Mouse (Mus musculus) frontal cortex, postnatal 14 days (tissue): ENCODE measurements around the gene Tpst1.
A peak's percentile ranks its signal among the peaks of the same experiment; 100 is the strongest.
"Not testable (repeated sequence)": the region's sequence is repeated elsewhere in the genome, so short reads cannot be mapped to it uniquely, and the experiment has no call there.

Experiments used
- DNase-seq, 2 experiments: peaks; one replicate each; pipeline ENCODE4 v3.0.0; 2022; ENCODE audit warnings: low spot score in 2 of 2

Tpst1 gene

DNA sequence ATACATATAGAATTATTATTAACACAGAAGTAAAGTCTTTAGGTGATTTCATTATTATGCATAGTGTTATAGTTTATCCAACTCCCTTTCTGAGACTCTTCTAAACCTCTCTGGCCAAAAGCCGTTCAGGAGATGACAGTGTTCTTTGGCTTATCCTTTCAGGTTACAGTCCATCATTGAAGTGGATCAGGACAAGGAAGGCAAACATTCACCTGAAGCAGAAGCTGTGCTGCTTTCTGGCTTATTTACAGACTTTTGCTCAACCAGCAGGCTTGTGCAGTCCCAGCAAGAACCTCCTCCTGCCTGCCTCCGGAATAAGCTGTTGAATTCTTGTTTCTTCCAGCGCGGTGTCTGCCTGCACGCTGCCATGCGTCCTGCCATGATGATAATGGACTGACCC lies at the start of gene Tpst1:
TSS of gene Tpst1 (plus strand) at position 301 of the 400 bp plus-strand sequence.
- no peak for DNase-seq

DNA sequence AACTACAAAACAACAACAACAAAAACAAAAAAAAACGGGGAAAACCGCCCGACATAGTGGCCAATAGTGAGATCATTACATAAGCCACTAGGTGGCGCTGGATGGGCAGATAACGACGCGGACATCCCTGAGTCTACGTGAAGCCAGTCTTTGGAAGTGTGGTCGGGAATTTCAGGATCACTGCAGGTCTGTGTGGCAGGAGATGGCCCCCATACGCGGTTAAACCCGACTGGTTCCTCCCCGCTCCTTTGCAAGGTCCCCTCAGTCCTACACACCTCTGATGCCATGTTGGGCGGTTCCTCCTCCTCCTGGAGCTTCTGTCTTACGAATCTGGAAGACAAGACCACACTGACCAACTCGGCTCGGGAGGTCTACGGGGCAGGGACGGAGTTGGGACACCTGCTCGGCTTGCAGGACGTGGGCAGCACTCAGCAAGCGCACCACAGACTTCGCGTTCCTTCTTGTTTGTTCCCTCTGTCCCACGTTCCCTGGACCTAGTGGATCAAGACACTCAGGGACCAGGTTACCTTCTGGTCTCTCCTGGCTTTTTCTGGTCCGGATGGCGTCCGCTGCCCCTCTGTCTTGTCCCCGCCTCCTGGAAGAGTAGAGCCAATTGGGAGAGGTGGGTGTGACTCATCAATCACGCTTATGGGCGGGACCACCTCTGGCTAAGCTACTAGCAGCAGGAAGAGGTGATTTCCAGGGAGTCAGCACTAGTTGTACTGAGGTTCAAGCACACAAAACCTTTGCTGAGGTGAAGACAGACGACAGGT lies 49.2 kb upstream of the Tpst1 start:
- DNase-seq, result peak; percentile 59 to 62

DNA sequence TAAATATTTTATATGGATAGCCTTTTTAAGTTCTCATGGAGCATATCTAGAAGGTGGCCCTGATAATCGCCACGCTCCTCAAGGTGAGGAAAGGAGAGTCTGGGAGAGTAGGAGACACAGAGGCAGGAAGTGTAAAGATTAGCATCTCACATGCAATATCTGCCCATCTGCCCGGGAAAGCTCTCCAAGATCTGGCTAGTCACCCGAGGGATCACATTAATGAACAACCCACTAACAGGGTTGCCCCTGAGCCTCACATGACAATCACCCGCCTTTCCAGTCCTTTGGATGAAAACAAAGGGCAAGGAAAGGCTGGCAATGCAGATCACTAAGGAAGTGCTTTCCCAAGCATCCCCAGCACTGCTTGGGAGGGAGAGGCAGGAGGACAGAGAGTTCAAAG lies 46.0 kb upstream of the Tpst1 start:
- no peak for DNase-seq

DNA sequence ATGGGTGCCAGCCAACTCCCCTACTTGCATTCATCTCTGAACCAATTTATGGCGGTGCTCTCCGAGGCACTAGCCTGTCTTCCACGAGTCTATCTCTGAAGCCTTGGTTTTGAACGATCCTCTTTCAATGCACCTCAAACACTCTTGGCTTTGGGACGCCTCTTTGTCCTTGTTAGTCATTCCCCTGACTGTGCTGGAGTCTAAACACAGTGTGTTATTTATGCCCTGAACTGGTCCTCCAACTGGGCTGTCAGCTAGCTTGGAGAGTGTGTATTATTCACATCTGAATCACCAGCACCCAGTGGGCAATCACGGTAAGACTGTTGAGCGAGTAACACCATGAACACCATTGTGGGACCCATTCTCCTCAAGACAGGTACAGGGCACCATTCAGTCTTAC lies 45.4 kb upstream of the Tpst1 start:
- DNase-seq, result no peak

DNA sequence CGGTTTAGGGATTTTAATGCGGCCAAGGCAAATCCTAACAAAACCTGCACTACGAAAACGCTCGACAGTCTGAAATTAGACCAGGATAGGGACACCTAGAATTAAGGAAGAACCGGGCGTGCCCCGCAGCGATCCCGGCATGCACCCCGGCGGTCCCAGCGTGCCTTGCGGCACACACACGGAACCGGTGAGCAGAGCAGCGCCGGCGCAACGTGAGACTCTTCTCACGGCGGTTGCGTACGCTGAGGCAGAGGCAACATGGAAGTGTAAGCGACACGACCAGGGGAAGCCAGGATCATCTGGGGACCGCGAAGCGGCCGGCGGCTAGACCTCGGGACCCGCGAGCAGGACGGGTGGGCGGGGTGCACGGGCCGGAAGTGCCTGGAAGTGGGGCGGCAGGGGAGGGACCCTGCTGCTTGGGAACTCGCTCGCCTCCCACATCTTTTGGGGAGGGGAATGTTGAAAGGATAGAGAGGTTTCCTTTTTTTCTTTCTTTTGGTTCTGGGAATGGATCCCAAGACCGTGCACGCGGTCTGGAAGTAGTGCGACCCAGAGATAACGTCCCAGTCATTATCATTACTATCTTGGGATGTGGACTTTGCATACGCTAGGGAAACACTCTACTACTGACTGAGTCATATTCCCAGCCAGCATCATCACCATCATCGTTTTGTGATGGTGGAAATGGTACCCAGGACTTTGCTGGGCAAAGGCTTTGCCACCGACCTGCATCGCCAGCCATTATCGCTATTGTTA lies 43.8 kb upstream of the Tpst1 start, which contains the start of the genes Asl and Crcp:
TSS of gene Asl (minus strand) at position 106 of the 756 bp plus-strand sequence.
TSS of gene Crcp (plus strand) at position 149 of the 756 bp plus-strand sequence.
- DNase-seq, result peak; percentile 72 to 83

DNA sequence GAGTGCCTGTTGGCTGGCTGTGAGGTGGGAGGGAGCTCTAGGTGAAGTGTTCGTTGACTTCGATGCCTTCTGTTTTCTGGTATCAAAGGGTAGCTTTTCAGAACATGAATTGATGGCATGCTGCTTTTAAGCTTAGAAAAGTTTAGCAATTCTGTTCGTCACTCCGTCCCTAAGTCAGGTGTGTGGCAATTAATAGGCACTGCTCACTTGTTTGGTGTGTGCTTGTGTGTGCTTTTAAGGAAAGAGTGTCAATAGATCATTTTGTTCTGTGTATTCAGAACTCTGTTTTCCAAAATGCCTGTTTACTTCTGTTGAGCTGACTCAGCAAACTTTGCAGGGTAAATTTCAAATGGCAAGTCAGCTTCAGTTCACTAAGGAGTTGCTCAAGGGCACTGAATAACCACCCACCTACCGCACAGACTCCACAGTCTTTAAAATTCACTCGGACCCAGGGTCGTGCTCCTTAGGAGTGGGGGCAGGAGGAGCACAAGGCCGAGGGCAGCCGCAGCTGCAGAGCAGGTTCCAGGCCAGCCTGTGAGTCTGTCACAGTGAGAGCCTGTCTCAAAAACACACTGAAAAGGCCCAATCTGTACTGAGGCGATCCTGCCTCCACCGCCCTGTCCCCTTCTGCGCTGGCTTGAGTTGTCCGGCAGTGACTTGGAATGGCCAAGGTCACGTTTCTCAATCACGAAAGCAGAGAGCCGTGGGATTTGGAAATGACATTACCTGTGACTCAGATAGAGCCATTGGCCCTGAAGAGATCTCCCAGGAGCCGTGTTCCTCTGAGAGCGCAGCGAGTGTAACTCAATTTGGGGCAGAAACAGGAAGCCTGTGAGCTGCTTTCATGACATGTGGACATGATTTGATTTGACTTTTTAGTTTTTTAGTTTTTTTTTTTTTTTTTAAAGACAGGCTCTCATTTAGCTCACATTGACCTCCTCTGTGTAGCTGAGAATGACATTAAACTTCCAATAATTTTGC lies 41.4 kb upstream of the Tpst1 start:
- no peak for DNase-seq

DNA sequence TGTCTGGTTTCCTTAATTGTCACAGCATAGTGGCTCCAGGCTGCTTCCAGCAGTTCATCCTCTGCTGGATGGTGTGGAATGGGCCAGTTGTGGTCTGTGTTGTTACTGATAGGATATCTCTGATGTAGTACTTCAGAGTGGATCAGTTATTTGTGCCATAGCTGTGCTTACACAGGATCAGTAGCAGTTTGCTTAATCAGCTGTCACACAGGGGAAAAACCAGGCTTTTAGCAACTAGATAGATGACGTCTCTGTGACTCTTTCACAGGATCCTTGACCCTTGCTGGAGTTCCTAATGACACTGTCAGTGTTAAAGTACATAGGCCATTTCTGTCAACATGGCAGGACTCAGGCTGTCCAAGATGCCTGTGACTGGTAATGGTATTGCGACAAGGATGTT lies 39.3 kb upstream of the Tpst1 start:
- no peak for DNase-seq

DNA sequence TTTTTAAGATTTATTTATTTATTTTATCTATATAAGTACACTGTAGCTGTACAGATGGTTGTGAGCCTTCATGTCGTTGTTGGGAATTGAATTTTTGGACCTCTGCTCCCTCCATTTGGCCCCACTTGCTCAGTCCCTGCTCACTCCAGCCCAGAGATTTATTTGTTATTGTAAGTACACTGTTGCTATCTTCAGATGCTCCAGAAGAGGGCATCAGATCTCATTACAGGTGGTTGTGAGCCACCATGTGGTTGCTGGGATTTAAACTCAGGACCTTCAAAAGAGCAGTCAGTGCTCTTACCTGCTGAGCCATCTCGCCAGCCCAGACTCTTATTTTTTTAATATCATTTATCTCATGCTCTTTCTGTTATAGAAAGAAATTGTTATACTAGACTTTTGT lies 36.8 kb upstream of the Tpst1 start:
- DNase-seq, result not testable (repeated sequence)

DNA sequence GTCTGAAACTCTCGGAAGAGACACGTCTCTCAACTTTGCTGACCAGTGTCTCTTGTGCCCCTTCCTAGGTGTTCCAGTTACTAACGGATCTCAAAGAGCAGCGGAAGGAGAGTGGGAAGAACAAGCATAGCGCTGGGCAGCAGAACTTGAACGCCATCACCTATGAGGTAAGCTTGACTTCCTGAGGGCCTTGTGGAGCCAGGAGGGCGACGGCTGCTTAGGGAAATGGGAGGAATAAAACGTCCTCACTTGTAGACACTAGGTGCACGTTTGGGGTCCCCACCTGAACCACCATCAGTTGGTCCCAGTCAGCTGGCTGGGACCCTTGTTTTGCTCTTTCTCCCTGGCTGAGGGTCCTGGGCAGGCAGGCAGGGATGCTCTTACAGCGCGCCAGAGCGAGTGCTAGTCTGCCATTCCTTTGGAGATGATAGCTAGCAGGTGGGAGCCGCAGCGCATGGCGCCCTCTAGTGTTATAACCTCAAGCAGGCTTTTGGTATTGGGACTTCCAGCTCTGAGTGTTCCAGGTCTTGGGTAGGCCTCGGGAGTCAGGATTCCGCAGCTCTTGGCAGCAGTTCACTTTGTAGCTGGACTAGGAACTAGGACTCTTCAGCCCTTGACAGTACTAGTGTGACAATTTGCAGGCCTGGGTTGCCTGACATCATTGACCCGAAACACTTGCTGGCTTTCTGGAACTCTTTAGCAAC lies 35.2 kb upstream of the Tpst1 start:
- peak in 1 of 2 experiments; percentile 39 for DNase-seq

DNA sequence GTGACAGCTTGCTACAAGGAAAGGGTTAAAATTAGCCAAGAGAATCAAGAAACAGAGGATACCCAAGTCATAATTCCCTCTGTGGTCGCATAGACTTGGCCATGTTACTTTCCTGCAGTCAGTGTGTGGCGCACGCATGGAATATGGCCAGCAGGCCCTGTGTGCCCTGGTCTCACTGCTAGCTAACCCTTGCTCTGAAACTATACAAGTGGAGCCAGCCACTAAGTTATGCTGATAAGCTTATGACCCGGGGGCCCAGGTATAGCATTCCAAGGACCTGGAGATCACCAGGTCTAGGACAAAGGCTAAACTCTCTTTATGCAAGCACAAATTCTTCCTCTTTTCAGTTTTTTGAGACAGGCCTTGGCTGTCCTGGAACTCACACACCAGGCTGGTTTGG lies 32.3 kb upstream of the Tpst1 start:
- no peak for DNase-seq

DNA sequence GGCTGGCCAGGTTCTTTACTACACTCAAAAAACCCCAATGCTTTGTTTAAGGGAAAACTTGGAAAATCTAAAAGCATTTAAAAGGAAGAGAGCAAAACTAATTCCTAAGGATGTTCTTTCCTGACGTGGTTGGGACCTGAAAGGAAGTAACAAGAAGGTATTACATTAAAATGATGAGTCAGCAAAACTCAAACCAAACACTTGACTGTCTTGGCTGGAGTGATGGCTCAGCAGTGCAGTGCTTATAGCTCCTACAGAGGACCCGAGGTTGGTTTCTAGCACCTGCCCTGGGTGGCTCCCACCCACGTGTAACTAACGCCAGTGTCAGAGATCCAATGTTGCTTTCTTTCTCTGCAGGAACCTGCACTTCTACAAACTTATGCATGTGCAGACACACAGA lies 31.9 kb upstream of the Tpst1 start:
- DNase-seq, result no peak

DNA sequence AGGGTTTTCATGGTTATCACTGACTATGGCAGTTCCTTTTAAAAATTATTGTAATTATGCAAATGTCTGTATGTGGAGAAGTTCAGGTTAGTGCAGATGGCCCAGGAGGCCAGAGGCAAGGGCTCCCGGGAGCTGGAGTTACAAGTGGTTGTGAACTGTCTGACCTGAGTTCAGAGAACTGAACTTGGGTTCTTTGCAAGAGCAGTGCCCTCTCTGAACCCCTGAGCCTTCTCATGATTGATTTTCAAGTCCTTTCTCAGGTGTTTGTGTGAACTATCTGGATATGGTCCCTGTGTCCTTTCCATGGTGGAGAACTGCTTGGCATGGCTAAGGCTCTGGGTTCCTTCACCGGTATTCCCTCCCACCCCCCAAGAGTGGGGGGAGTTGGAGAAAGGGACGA lies 29.4 kb upstream of the Tpst1 start:
- DNase-seq, result no peak

DNA sequence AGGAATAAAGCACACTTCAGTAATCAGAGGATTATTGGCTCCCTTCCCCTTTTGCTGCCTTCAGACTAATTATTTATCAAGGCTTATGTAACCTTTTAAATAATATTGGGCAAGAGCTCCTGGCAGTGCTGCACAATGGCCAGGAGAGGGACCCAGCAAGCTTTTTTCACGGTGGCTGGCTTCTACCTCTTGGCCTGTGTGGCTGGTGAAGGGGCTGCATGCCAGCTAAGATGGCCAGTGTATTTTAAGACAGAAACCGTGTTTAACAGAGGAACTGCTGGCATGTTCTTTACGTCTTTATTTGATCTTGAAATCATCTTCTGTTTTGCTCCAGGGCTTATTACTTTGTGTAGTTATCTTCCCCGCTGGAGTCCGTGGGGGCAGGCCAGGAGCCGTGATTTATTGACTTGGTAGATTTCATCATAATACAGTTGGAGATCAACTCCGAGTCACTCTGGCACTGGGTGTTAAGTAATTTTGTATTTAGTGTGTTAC lies 28.9 kb upstream of the Tpst1 start:
- no peak for DNase-seq

DNA sequence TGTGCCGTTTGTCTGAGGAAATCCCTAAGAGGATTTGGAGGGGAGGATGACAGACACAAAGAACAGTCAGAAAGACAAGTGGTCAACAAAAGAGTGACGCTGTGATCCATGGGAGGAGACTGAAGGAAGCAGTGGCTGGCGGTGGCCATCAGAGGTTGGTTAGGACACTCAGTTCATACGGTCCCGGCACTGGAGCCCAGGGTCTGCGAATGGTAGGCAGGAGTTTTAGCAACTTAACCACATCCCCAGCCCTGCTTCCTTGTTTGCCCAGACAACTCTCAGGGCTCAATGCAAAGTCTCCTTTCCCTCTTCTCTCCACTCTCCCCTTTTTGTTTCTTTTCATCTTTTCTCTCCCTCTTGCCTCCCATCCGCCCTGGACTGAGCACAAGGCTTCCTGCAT lies 27.0 kb upstream of the Tpst1 start:
- no peak for DNase-seq

DNA sequence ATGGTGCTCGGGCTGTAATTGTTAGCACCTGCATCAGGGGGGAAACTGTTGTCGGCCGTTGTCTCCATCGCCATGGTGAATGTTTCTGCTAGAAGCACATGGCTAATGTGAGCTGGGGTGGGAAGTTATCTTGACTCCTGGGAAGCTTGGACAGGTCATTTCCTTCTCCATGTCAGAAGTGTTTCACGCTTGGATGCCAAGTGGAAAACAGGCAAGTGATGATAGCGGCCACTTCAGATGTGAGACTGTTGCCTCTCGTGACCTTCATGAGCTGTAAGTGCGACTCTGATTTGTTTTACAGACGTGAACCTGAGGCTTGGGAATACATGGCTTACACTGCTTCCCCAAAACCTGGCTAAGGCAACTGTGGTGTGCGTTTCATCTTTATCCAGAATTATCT lies 26.5 kb upstream of the Tpst1 start:
- no peak for DNase-seq

DNA sequence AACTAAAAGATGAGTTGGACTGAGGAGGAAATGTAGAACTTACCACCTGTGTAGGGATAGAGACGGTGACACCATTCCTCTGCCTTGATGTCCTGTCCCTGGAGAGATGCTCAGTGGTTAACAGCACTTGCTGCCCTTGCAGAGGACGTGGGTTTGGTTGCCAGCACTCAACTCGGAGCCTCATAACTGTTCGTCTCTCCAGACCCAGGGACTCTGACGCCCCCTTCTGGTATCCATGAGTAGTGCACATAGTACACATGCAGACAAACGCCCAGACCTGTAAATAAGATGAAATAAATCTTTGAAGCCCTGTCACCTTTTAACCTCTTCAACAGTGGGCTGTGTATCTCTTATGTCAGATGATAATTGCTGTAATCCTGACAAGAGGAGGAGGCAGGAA lies 26.1 kb upstream of the Tpst1 start:
- DNase-seq, result no peak

DNA sequence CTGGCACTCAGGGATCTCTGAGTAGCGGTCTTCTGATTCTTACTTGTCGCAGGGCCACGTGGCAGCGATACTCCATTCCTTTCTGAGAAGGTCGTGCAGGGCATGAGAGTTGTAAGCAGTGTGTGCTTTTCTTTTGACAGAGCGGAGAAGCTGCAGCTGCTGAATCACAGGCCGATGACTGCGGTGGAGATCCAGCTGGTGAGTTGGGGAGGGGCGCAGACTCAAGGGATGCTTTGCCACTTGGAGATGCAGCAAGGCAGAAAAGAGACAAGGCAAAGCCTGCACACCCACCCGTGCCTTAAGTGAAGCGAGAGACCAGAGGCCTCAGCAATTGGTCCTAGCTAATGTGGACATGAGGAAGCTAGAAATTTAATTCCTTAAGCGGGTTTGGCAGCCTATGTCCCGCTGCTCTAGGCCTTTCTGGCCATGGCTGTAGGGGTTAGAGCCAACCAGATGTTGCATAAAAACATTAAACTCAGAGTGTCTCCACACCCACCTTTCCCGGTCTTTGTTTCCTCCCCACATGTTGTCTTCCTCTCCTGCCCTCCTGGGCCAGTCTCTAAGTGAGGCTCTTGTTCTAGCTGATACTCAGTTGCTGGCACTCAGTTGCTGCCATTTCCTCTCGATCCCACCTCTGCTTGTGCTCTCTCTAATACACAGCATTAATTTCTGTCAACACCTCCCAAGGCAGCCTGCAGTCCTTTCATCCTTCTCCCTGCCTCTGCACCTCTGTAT lies 24.2 kb upstream of the Tpst1 start:
- no peak for DNase-seq

DNA sequence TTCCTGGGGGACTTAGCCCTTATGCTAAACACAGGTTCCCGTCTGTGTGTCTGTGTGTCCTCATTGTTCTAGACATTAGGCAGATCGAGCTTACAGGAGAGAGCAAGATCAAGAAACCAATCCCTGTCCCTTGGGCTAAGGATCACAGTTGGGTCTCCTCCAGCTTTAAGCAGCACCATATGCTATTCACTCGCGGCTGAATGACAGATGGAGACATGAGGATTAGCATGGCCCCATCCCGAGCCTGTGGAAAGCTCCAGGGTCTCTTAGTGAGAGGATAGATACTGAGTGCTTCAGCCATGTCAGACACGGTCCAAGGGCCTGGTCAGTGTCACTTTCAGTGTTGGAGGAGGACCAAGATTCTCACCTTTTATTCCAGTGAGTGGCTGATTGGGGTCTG lies 22.7 kb upstream of the Tpst1 start:
- no peak for DNase-seq

DNA sequence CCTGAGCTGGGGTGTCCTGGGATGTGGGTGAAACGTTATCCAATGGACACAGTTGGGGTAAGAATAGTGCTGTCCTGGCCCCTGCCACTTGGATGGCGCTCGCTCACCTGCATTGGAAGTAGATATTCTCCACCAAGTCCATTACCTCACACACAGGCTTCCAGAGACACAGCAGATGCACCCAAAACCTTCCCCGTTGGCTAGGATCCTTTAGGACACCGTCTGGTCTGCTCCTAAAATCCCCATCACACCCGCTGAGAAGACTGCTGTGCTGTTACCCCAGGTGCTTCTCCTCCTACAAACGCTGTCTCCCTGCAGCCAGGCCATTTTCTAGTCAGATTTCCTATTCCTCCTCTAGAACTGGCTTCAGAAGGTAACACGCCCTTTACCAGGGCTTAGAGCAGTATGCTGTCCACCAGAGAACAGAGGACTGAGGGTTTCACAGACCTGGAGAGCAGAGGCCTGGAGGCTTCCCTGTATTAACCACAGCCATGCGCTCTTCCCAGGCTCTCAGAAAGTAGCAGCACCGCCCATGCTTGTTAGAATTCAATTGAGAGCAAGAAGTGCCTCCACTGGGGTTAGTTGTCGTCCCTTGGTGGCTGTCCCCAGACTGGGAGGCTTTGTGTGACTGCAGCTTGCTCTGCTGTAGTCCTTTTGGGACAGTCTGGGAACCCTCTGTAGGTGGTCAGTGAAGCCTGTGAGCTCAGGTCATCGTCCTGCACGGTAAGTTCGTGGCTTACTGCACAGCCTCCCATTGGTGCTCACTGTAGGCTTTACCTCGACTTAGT lies 21.9 kb upstream of the Tpst1 start:
- DNase-seq, result no peak

DNA sequence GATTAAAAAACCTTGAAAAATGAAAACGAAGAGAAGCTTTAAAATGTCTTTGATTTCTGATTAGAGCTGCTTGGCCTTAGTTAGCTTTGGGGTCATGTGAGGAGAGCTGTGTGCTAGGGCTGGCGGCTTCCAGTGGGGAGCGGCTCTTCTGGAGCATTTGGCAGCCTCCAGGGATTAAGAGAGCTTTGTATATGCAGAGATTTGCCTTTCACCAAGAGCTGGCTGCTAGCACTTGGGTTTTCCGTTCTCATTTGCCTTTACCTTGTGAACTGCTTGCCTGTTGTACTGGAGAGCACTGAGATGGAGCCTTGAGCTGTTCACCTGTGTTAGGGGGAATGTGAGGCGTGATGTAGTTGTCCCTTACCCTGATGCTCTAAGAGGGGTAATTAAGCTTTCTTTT lies 20.6 kb upstream of the Tpst1 start:
- DNase-seq, result no peak
